Mouse (Mus musculus) Patski (cell line): ENCODE data around the gene Hat1. TPM values are rescaled to one million over a fixed set of nuclear protein-coding genes. Genes with fewer than 3 reads are reported as not detected.

Source experiments
- ATAC-seq: fragments of 100-300 bp; one replicate; pipeline ENCODE4 v1.8.0; 2021
- CTCF ChIA-PET: fragments of 350-600 bp; sonication (Branson Sonifier 250); formaldehyde crosslinking; loops from one replicate; lab custom pipeline; 2022; ENCODE audit warnings: inconsistent platforms; lab: Charles Lee
- POLR2A ChIA-PET: fragments of 350-600 bp; sonication (Branson Sonifier 250); formaldehyde crosslinking; loops from one replicate; lab custom pipeline; 2022; ENCODE audit warnings: antibody characterized with exemption, inconsistent platforms; lab: Charles Lee
- DNase-seq: peaks from one replicate; pipeline ENCODE4 v3.0.0-alpha.2; 2011; ENCODE audit warnings: low read depth, low spot score
- H3K27me3 ChIP-seq: fragments of 371-371 bp; one replicate; pipeline ENCODE4 v1.5.1; 2021
- CTCF ChIP-seq: fragments of 100-300 bp; IDR thresholded peaks from one replicate; pipeline ENCODE4 v1.5.1; 2021
- in situ Hi-C: fragments of 300-500 bp; cut with MboI; formaldehyde crosslinking; loops from 3 replicates; pipeline ENCODE4 v1.11.1; 2018; ENCODE audit warnings: low pct_unique_long_range_greater_than_20kb, mixed read lengths
- polyA plus RNA-seq: library from polyadenylated mRNA; unstranded; gene quantifications from one replicate; pipeline ENCODE4 v1.2.3, GENCODE M21; 2021

Gene Hat1
- polyA plus RNA-seq, 1 experiment from 2014 or later = 66.8 TPM

- H3K27me3 ChIP-seq = no peaks in the 10 kb centered on the region
- in situ Hi-C loops = no loop called here
- DNase-seq (no peak), ATAC-seq (no peak)
- peak; percentile 52 for TF ChIP-seq CTCF
- ChIA-PET POLR2A (no interaction called here), CTCF (interaction anchor here (1.1 to 1.7 kb wide), 3 partner anchors 12 to 25 kb away, joined by 3 to 6 read pairs (median 3); partner anchors contain the start of gene Metap1d)
These were observed 89.0 kb downstream of the Hat1 start for GRCm38 (mm10) chr2:71477787-71478186.

DNA sequence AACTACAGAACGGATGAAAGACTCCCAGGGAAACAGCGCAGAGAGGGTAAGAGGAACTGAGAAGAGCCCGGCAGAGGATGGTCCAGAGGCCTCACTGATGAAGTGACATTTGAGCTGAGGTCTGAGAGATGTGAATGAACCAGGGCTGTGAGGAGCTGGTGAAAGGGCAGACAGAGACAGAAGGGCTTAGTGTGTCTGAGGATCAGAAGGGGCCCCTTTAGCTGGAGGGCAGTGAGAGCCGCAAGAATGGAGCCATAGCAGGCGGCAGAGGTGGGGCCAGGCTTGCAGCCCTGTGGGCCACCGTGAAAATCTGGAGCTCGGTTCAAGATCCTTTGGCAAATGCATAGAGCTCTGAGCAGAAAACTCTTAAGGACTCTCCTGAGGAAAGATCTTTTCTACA lies 91.2 kb downstream of the Hat1 start:
- POLR2A ChIA-PET = no interaction called here
- ATAC-seq (no peak), DNase-seq (no peak)
- in situ Hi-C loops = no loop called here
- no peaks in the 10 kb centered on the region for H3K27me3 ChIP-seq
- no peak for TF ChIP-seq CTCF
- CTCF ChIA-PET = interaction anchor here (1.4 kb wide), 1 partner anchor 27 kb away, joined by 3 read pairs; the partner anchor contains the start of gene Metap1d

- in situ Hi-C loops = no loop called here
- POLR2A ChIA-PET = no interaction called here
- no peaks in the 10 kb centered on the region for H3K27me3 ChIP-seq
- TF ChIP-seq CTCF = no peak
- no peak for DNase-seq
- no peak for ATAC-seq
- CTCF ChIA-PET = no interaction called here
These were observed 93.1 kb downstream of the Hat1 start for GRCm38 (mm10) chr2:71481825-71482224.

- ATAC-seq = no peak
- ChIA-PET CTCF (interaction anchor here (1.2 to 1.3 kb wide), 3 partner anchors 10 to 35 kb away, joined by 3 to 4 read pairs (median 3); no protein-coding TSS in a partner anchor), POLR2A (interaction anchor here (0.5 kb wide), 1 partner anchor 59 kb away, joined by 3 read pairs; no protein-coding TSS in a partner anchor)
These were observed 94.4 kb downstream of the Hat1 start for GRCm38 (mm10) chr2:71483046-71483716.

DNA sequence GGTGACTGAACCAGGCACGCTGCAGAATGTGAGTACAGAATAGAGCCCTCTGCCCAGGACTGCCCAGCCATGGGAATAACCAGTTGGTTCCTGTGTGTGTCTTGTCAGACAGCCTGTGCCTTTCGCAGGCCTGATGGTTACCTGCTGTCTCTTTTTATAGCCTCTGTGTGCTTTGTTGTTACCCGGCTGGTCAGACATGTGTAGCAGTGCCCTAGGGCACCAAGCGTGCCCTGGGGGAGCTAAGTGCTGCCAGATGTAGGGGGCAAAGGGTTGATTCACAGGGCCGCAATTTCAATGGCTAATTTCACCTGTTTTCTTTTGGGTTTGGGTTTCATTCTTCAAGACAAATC lies 94.9 kb downstream of the Hat1 start:
- no peaks in the 10 kb centered on the region for H3K27me3 ChIP-seq
- in situ Hi-C loops = no loop called here
- no peak for TF ChIP-seq CTCF
- ChIA-PET CTCF (interaction anchor here (1.2 to 1.3 kb wide), 3 partner anchors 9 to 34 kb away, joined by 3 to 4 read pairs (median 3); no protein-coding TSS in a partner anchor), POLR2A (no interaction called here)
- no peak for DNase-seq
- no peak for ATAC-seq

More at GRCm38 (mm10) chr2:71483046-71483716, 94.4 kb downstream of the Hat1 start:
- TF ChIP-seq CTCF = no peak
- in situ Hi-C loops = no loop called here
- H3K27me3 ChIP-seq = no peaks in the 10 kb centered on the region
- DNase-seq = no peak

Other genes starting within 250 kb of the Hat1 start
- gene Dync1i2, start 177.3 kb upstream of the Hat1 start, polyA plus RNA-seq = 178 TPM
- gene Slc25a12, start 21.2 kb upstream of the Hat1 start, polyA plus RNA-seq = 78.1 TPM
- gene Metap1d, start 64.3 kb downstream of the Hat1 start, polyA plus RNA-seq = 39.8 TPM
- gene Dlx1, start 139.2 kb downstream of the Hat1 start, polyA plus RNA-seq = 1.8 TPM
- 1.1 TPM for gene Dlx2, start 157.8 kb downstream of the Hat1 start, polyA plus RNA-seq